Mouse (Mus musculus) G1E (cell line): Measurements from ENCODE around the gene Dnah14. TPM values are rescaled to one million over a fixed set of nuclear protein-coding genes. Genes with fewer than 3 reads are reported as not detected.

Experiments
- ATAC-seq: 2 replicates; pipeline ENCODE4 v1.8.0; 2016; ENCODE audit warnings: mild to moderate bottlenecking; ENCODE audit not compliant: insufficient number of reproducible peaks, poor library complexity, low FRiP score, severe bottlenecking; ENCODE audit errors: extremely low read depth
- DNase-seq: peaks from one replicate; pipeline ENCODE4 v3.0.0; 2012; ENCODE audit warnings: low spot score
- H3K27me3 ChIP-seq: 2 replicates; pipeline ENCODE4 v1.6.1; 2012; ENCODE audit warnings: mild to moderate bottlenecking, low read length, inconsistent platforms; ENCODE audit not compliant: insufficient read depth
- H3K36me3 ChIP-seq: replicated peaks from 2 replicates; pipeline ENCODE3; 2012; ENCODE audit warnings: mild to moderate bottlenecking, inconsistent platforms
- H3K4me1 ChIP-seq: 2 replicates; pipeline ENCODE4 v1.6.1; 2012; ENCODE audit warnings: low read depth, low read length, inconsistent platforms, mixed read lengths; ENCODE audit not compliant: insufficient read depth
- H3K4me3 ChIP-seq: 2 replicates; pipeline ENCODE4 v1.5.1; 2012; ENCODE audit warnings: low read depth, mild to moderate bottlenecking, inconsistent platforms, low read length, moderate library complexity, mixed read lengths
- H3K9me3 ChIP-seq: replicated peaks from 2 replicates; pipeline ENCODE4 v1.6.1; 2012; ENCODE audit warnings: inconsistent platforms
- CTCF ChIP-seq: IDR thresholded peaks from 2 replicates; pipeline ENCODE4 v1.5.1; 2012; ENCODE audit warnings: low read depth, low read length, inconsistent platforms, mixed read lengths
- GATA1 ChIP-seq: IDR thresholded peaks from 2 replicates; pipeline ENCODE4 v1.6.1; 2012; ENCODE audit warnings: borderline replicate concordance, low read length, inconsistent platforms, mixed read lengths
- GATA2 ChIP-seq: IDR thresholded peaks from 2 replicates; pipeline ENCODE4 v1.6.1; 2012; ENCODE audit warnings: low read depth, low read length, inconsistent platforms, borderline replicate concordance
- POLR2AphosphoS5 ChIP-seq: IDR thresholded peaks from 2 replicates; pipeline ENCODE4 v1.6.1; 2012; ENCODE audit warnings: low read depth, low read length, inconsistent platforms; ENCODE audit not compliant: insufficient replicate concordance
- TAL1 ChIP-seq: conservative IDR thresholded peaks from 2 replicates; pipeline ENCODE4 v1.6.1; 2012; ENCODE audit warnings: low read depth, low read length, inconsistent platforms, mixed read lengths
- polyA plus RNA-seq: library from polyadenylated mRNA; stranded (reverse); fragments of >175 nt; gene quantifications from 2 replicates; pipeline ENCODE4 v1.2.3, GENCODE M21; 2012
- total RNA-seq, 2 experiments: library from RNA; stranded (forward) in 1 of 2; stranded (reverse) in 1 of 2; fragments of 200-1000 nt in 1 of 2; fragments of >200 nt in 1 of 2; fragmentation: Nextera tagmentation in 1 of 2; gene quantifications; 2 replicates each; pipeline ENCODE4 v1.2.3; 2014 to 2017

The Dnah14 gene
- total and polyA plus RNA-seq, 3 experiments = 1.3 TPM; not detected in 2

GRCm38 (mm10) chr1:181589116-181589515 lies 12.8 kb downstream of the Dnah14 start:
- TF ChIP-seq GATA2 = no peak
- no peak for TF ChIP-seq CTCF
- no peaks in the 10 kb centered on the region for H3K36me3 ChIP-seq
- no peak for DNase-seq
- H3K27me3 ChIP-seq = no peaks in the 10 kb centered on the region; the same call in 1 of the 2 replicates
- H3K4me3 ChIP-seq = no peak overlapping the region
- H3K9me3 ChIP-seq = no peaks in the 10 kb centered on the region
- ATAC-seq = no peak
- no peaks in the 10 kb centered on the region for H3K4me1 ChIP-seq

GRCm38 (mm10) chr1:181599376-181599775 lies 23.0 kb downstream of the Dnah14 start:
- H3K36me3 ChIP-seq = no peaks in the 10 kb centered on the region
- DNase-seq (no peak), ATAC-seq (no peak)
- TF ChIP-seq GATA1 (no peak), GATA2 (no peak), TAL1 (no peak), CTCF (no peak), POLR2AphosphoS5 (no peak)
- peaks cover 5% of the 10 kb centered on the region for H3K27me3 ChIP-seq
- no peak overlapping the region for H3K4me3 ChIP-seq
- no peaks in the 10 kb centered on the region for H3K4me1 ChIP-seq
- H3K9me3 ChIP-seq = no peaks in the 10 kb centered on the region

GRCm38 (mm10) chr1:181611118-181611517 lies 34.8 kb downstream of the Dnah14 start:
- Histone ChIP-seq H3K9me3 (no peaks in the 10 kb centered on the region), H3K4me1 (no peaks in the 10 kb centered on the region), H3K4me3 (no peak overlapping the region), H3K27me3 (peaks cover 2% of the 10 kb centered on the region; the same call in 1 of the 2 replicates), H3K36me3 (no peaks in the 10 kb centered on the region)
- no peak for TF ChIP-seq GATA1
- no peak for TF ChIP-seq CTCF
- no peak for TF ChIP-seq POLR2AphosphoS5
- no peak for TF ChIP-seq TAL1
- TF ChIP-seq GATA2 = no peak
- ATAC-seq (no peak), DNase-seq (no peak)

GRCm38 (mm10) chr1:181615866-181616491 lies 39.6 kb downstream of the Dnah14 start:
- DNase-seq (peak; percentile 5), ATAC-seq (peak; percentile 49; the same call in 1 of the 2 replicates)
- no peak overlapping the region for H3K4me3 ChIP-seq

DNA sequence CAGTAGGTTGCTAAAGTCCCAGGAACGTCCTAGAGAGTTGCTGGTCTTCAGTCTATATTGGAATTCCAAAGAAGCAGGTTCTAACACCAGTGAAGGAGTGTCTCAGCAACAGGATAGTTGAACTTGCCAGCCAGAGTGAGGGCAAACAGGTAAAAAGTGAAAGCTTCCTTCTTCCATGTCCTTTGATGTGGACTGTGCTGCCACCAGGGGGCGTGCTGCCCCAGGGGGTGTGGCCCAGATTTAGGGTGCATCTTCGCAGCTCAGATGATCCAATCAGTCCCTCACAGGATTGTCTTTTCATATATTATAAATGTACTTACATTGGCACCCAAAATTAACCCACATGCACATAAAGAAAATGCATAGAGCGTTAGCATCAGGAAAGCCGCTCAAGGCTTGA lies 41.0 kb downstream of the Dnah14 start:
- no peaks in the 10 kb centered on the region for H3K36me3 ChIP-seq
- peaks cover 2% of the 10 kb centered on the region for H3K27me3 ChIP-seq
- no peaks in the 10 kb centered on the region for H3K4me1 ChIP-seq
- ATAC-seq (peak; percentile 34), DNase-seq (no peak)
- H3K4me3 ChIP-seq = no peak overlapping the region
- H3K9me3 ChIP-seq = no peaks in the 10 kb centered on the region
- TF ChIP-seq GATA1 (no peak), POLR2AphosphoS5 (no peak), GATA2 (no peak), CTCF (peak; percentile 57), TAL1 (no peak)

More at GRCm38 (mm10) chr1:181615866-181616491, 39.6 kb downstream of the Dnah14 start:
- TF ChIP-seq POLR2AphosphoS5 (no peak), CTCF (peak; percentile 43; the same call in 1 of the 2 replicates)
- H3K27me3 ChIP-seq = peaks cover 2% of the 10 kb centered on the region
- no peaks in the 10 kb centered on the region for H3K9me3 ChIP-seq
- no peaks in the 10 kb centered on the region for H3K4me1 ChIP-seq
- no peaks in the 10 kb centered on the region for H3K36me3 ChIP-seq

DNA sequence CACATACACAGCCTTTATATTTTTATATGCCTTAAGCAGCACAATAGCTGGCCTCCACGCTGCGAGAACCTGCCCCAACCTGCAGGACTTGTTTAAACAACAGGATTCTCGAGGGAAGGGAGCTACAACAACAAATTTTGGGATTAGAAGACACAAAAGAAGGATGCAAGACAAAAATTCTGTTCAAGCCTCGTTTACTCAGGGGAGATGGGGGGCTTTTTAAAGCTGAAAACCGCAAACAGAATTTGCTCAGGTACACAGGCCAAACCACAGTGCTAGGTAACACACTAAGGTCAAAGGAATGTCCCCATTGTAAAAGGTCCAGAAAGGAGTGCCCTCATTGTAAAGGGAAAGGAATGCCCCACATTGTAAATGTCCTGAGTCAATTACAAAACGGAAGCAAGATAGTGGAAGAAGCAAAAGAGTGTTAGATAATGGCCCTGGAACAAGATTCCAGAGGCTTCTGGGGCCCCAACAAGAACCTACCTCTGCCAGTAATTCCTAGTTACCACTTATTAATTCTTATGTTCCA lies 46.9 kb downstream of the Dnah14 start:
- DNase-seq = no peak
- H3K4me1 ChIP-seq = no peaks in the 10 kb centered on the region
- no peaks in the 10 kb centered on the region; the same call in 1 of the 2 replicates for H3K27me3 ChIP-seq
- no peak for ATAC-seq
- H3K4me3 ChIP-seq = no peak overlapping the region
- H3K9me3 ChIP-seq = no peaks in the 10 kb centered on the region
- H3K36me3 ChIP-seq = no peaks in the 10 kb centered on the region
- TF ChIP-seq CTCF (no peak), GATA1 (no peak), POLR2AphosphoS5 (no peak), TAL1 (no peak)
